Mouse (Mus musculus): Measurements from ENCODE around the gene Eif4ebp2. TPM values are rescaled to one million over a fixed set of nuclear protein-coding genes. Genes with fewer than 3 reads are reported as not detected.

Gene Eif4ebp2
- polyA plus RNA-seq, 1 experiment from 2014 or later: 37.4 TPM

DNA sequence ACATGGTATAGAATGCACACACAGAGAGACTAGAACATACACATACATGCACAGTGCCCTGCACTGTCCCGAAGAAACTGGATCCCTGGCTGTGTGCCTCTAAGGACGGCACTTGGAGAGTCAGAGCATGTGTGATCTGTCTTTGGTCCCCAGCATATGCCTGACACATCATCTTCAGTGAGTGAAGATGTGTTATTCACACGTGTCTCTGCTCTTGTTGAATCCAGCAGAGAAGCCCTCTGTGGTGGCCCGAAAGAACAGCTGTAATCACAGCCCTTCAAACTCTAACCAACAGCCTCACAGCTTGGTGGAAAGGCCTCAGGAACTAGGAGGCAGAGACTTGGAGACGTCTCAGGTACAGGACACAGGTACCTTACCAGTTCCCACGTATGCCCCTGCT is 67.3 kb downstream of the Eif4ebp2 start:
- ATAC-seq (ENCODE audit: low FRiP score) (no peak), DNase-seq (ENCODE audit: low spot score) (no peak)
- Histone ChIP-seq H3K9me3 (ENCODE audit: control insufficient read depth, low read length) (no peaks in the 10 kb centered on the region), H3K27ac (no peak overlapping the region), H3K9ac (no peak overlapping the region), H3K36me3 (replicated peaks; ENCODE audit: control insufficient read depth, insufficient read depth) (no peaks in the 10 kb centered on the region), H3K4me1 (replicated peaks; ENCODE audit: control insufficient read depth, insufficient read depth, low read length) (peaks cover 21% of the 10 kb centered on the region), H3K4me3 (replicated peaks; ENCODE audit: low read length) (no peak overlapping the region), H3K4me2 (replicated peaks) (no peak overlapping the region), H3K27me3 (ENCODE audit: control insufficient read depth, insufficient read depth, low read length) (no peaks in the 10 kb centered on the region)
- WGBS: 77% methylated on average over 6 of the region's 6 CpGs

DNA sequence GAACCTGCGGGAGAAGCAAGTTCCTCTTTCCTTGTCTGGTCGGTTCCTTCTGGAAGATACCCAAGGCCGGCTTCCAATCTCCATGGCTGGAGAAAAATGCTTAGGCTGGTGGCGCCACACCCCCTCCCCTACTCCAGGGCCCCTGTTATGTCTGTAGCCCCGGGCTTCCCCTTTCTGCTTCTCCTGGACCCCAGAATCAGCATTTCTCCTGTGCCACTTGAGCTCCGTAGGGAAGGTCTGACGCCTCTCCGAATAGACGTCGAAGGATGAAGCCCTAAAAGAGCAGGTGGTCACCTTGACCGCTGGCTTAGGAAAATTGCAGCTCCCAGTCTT is 68.8 kb downstream of the Eif4ebp2 start:
- peak overlapping the region; percentile 60 for H3K4me3 ChIP-seq (replicated peaks; ENCODE audit: low read length)
- peak; percentile 25 for ATAC-seq (ENCODE audit: low FRiP score)
- peak overlapping the region; percentile 71 for H3K9ac ChIP-seq
- 2% methylated on average over 11 of the region's 11 CpGs for WGBS
- H3K36me3 ChIP-seq (replicated peaks; ENCODE audit: control insufficient read depth, insufficient read depth): no peaks in the 10 kb centered on the region
- H3K27me3 ChIP-seq (ENCODE audit: control insufficient read depth, insufficient read depth, low read length): no peaks in the 10 kb centered on the region
- peak overlapping the region; percentile 45; the same call in 1 of the 2 replicates for H3K27ac ChIP-seq
- no peak for DNase-seq (ENCODE audit: low spot score)
- no peaks in the 10 kb centered on the region for H3K9me3 ChIP-seq (ENCODE audit: control insufficient read depth, low read length)
- peaks cover 36% of the 10 kb centered on the region for H3K4me1 ChIP-seq (replicated peaks; ENCODE audit: control insufficient read depth, insufficient read depth, low read length)
- peak overlapping the region; percentile 76 for H3K4me2 ChIP-seq (replicated peaks)

DNA sequence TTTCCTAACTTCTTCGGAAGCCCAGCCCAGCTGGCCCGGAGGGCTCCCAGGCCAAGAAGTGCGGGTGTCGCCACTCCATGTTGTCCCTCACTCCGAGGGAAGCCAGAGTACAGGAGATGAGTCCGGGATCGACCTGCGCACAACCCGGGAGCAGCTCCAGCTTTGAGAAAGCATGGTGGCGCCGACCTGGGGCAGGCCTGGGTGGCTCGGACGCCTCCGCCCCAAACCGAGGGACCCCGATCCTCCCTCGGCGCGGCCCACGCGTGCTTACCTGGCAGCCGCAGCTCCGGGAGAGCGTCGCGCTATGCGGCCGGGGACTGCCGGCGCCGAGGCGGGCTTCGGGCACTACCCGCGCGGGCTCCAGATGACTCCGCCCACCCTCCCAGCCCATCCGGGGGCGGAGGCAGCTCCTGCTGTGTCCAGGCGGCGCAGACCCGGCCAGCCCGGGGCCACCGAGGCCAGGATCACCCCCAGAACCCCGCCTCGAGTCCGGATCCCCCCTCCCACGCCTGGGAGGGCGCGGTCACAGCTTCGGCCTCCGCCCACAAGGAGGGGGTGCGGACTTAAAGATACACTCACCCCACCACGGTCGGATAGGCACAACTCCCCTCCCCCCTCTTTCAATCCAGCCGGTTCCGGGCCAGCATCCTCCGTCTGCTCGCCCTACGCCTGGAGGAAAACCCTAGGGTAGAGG is 69.3 kb downstream of the Eif4ebp2 start, which contains the start of gene Pald1:
Gene Pald1, minus strand, starts transcription at position 510 of the 694 bp plus-strand sequence.
- under 1% methylated on average over 53 of the region's 60 CpGs for WGBS
- peaks cover 37% of the 10 kb centered on the region for H3K4me1 ChIP-seq (replicated peaks; ENCODE audit: control insufficient read depth, insufficient read depth, low read length)
- peak within 1 kb of the TSS; percentile 45; the same call in 1 of the 2 replicates for H3K27ac ChIP-seq
- H3K36me3 ChIP-seq (replicated peaks; ENCODE audit: control insufficient read depth, insufficient read depth): no peaks in the 10 kb centered on the region
- DNase-seq (ENCODE audit: low spot score): peak; percentile 73
- H3K9me3 ChIP-seq (ENCODE audit: control insufficient read depth, low read length): no peaks in the 10 kb centered on the region
- peak within 1 kb of the TSS; percentile 76 for H3K4me2 ChIP-seq (replicated peaks)
- peak within 1 kb of the TSS; percentile 71 for H3K9ac ChIP-seq
- ATAC-seq (ENCODE audit: low FRiP score): peak; percentile 85
- peak within 1 kb of the TSS; percentile 60 for H3K4me3 ChIP-seq (replicated peaks; ENCODE audit: low read length)
- no peaks in the 10 kb centered on the region for H3K27me3 ChIP-seq (ENCODE audit: control insufficient read depth, insufficient read depth, low read length)

DNA sequence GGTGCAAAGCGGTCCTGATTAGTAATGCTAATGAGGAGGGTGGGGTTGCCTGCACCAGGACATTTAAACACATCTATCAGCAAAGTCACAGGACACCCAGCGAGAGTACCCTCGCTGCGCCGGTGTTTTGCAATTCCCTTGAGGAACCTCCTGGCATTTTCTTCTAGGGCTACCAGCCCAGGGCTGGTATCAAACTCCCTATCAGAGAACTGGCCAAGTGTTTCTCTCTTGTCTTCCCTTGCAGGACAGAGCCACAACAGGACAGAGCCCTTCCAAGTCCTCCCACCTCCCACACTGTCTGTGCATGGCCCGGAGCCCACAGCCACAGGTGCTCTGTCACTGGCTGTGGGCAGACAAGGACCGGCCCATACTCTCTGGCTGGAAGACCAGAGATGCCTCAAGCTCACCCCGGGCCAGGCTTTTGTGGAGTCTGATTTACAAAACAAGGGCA is 70.2 kb downstream of the Eif4ebp2 start:
- peaks cover 37% of the 10 kb centered on the region for H3K4me1 ChIP-seq (replicated peaks; ENCODE audit: control insufficient read depth, insufficient read depth, low read length)
- no peaks in the 10 kb centered on the region for H3K27me3 ChIP-seq (ENCODE audit: control insufficient read depth, insufficient read depth, low read length)
- peak overlapping the region; percentile 71 for H3K9ac ChIP-seq
- 2% methylated on average over 8 of the region's 8 CpGs for WGBS
- peak; percentile 32; the same call in 1 of the 2 replicates for ATAC-seq (ENCODE audit: low FRiP score)
- H3K9me3 ChIP-seq (ENCODE audit: control insufficient read depth, low read length): no peaks in the 10 kb centered on the region
- H3K4me3 ChIP-seq (replicated peaks; ENCODE audit: low read length): peak overlapping the region; percentile 60
- DNase-seq (ENCODE audit: low spot score): no peak
- peak overlapping the region; percentile 76 for H3K4me2 ChIP-seq (replicated peaks)
- 0 out of 2 replicates have a peak overlapping the region, but pooled peaks have one; percentile 45 for H3K27ac ChIP-seq
- H3K36me3 ChIP-seq (replicated peaks; ENCODE audit: control insufficient read depth, insufficient read depth): no peaks in the 10 kb centered on the region

DNA sequence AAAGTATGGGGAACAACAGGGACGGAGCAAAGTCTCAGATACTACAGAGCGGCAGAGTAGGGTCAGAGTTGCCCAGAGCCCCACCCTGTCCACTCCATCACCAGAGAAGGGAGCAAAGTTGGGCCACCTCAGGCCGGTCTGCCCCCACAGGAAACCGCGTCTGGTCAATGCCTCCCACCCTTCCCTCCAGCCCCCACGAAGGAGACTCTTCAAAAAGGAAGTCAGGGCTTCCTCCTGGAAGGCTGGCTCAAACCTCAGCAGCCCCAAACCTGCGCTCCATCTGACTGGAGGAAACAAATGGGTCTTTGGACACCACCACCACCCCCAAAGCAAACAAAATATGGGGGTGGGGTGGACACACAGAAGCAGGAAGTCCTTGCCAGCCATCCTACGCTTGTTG is 70.6 kb downstream of the Eif4ebp2 start:
- Histone ChIP-seq H3K36me3 (replicated peaks; ENCODE audit: control insufficient read depth, insufficient read depth) (no peaks in the 10 kb centered on the region), H3K27ac (no peak overlapping the region), H3K4me3 (replicated peaks; ENCODE audit: low read length) (peak overlapping the region; percentile 60), H3K9ac (peak overlapping the region; percentile 71; the same call in 1 of the 2 replicates), H3K4me2 (replicated peaks) (peak overlapping the region; percentile 76), H3K4me1 (replicated peaks; ENCODE audit: control insufficient read depth, insufficient read depth, low read length) (peaks cover 37% of the 10 kb centered on the region), H3K27me3 (ENCODE audit: control insufficient read depth, insufficient read depth, low read length) (no peaks in the 10 kb centered on the region), H3K9me3 (ENCODE audit: control insufficient read depth, low read length) (no peaks in the 10 kb centered on the region)
- 11% methylated on average over 8 of the region's 8 CpGs for WGBS
- ATAC-seq (ENCODE audit: low FRiP score) (no peak), DNase-seq (ENCODE audit: low spot score) (no peak)

DNA sequence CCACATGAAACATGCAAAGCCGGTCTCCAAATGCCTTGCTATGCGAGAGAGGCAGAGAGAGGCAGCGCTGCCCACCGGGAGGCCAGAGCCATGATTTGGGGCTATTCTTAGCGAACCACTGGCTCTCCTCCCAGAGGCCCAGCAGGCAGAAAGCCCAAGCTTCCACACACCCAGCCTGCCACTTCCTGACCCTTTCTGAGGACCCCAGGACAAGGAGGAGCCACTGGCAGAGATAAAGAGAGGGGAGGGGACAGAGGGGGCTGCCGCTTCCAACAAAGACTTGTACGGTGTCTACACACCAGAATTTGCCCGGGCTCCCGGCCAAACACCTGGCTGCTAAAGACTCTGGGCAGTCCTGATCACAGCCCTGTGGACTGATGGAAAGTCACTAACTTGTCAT is 72.3 kb downstream of the Eif4ebp2 start:
- Histone ChIP-seq H3K9me3 (ENCODE audit: control insufficient read depth, low read length) (no peaks in the 10 kb centered on the region), H3K36me3 (replicated peaks; ENCODE audit: control insufficient read depth, insufficient read depth) (no peaks in the 10 kb centered on the region), H3K4me2 (replicated peaks) (peak overlapping the region; percentile 76), H3K4me3 (replicated peaks; ENCODE audit: low read length) (peak overlapping the region; percentile 60; the same call in 1 of the 2 replicates), H3K27me3 (ENCODE audit: control insufficient read depth, insufficient read depth, low read length) (no peaks in the 10 kb centered on the region), H3K4me1 (replicated peaks; ENCODE audit: control insufficient read depth, insufficient read depth, low read length) (peaks cover 37% of the 10 kb centered on the region), H3K9ac (peak overlapping the region; percentile 24), H3K27ac (0 out of 2 replicates have a peak overlapping the region, but pooled peaks have one; percentile 9)
- no peak for DNase-seq (ENCODE audit: low spot score)
- no peak for ATAC-seq (ENCODE audit: low FRiP score)
- WGBS: 3% methylated on average over 9 of the region's 9 CpGs

DNA sequence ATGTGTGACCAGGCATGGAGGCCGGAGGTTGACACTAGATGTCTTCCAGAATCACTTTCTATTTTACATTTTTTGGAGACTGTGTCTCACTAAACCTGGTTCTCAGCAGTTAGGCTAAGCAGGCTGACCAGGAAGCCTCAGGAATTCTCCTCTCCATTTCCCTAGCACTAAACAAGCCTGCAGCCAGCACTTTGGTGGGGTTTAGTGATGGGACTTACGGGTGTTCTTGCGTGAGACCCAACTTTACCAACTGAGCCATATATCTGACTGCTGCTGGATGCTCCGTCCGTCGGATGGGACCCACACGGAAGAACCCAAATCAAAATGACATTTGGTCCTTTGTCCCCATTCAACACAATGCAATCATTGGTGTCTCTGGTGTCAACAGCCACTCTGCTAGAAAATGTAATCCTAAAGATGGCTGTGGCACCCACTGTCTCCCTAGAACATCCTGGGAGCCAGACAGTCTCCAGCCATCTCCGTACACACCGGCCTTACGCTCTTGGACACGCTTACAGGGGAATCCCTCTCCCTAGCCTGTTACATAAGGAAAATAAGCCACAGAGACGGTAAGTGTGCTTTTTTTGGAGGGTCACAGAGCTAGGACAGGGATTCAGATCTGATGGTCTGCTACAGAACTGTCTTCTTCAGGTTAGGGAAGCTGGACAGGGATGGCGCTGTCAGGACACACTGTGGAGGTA is 73.0 kb downstream of the Eif4ebp2 start:
- Histone ChIP-seq H3K4me2 (replicated peaks) (peak overlapping the region; percentile 76), H3K9me3 (ENCODE audit: control insufficient read depth, low read length) (no peaks in the 10 kb centered on the region), H3K27me3 (ENCODE audit: control insufficient read depth, insufficient read depth, low read length) (no peaks in the 10 kb centered on the region), H3K27ac (0 out of 2 replicates have a peak overlapping the region, but pooled peaks have one; percentile 4), H3K4me3 (replicated peaks; ENCODE audit: low read length) (0 out of 2 replicates have a peak overlapping the region, but pooled peaks have one; percentile 60), H3K36me3 (replicated peaks; ENCODE audit: control insufficient read depth, insufficient read depth) (no peaks in the 10 kb centered on the region), H3K9ac (0 out of 2 replicates have a peak overlapping the region, but pooled peaks have one; percentile 24), H3K4me1 (replicated peaks; ENCODE audit: control insufficient read depth, insufficient read depth, low read length) (peaks cover 37% of the 10 kb centered on the region)
- ATAC-seq (ENCODE audit: low FRiP score) (no peak), DNase-seq (ENCODE audit: low spot score) (no peak)
- 86% methylated on average over 13 of the region's 13 CpGs for WGBS

DNA sequence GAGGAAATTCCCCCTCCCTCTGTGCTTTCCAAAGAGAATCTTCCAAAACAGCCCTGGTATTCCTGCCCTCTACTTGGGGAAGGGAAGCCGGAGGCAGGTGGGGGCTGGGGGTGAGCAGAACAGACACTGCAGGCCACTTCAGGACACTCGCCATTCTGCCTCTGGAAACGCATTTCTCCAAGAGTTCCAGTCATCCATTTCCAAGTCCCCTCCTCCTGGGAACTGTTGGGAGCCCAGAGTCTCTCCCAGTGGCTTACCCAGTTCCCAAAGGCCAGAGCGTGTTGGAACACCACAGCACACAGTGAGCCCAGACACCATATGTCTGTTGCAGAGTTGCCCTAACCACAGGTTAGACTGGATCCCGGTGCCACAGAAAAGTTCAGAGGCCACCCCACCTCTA is 73.8 kb downstream of the Eif4ebp2 start:
- Histone ChIP-seq H3K9me3 (ENCODE audit: control insufficient read depth, low read length) (no peaks in the 10 kb centered on the region), H3K9ac (no peak overlapping the region), H3K4me2 (replicated peaks) (no peak overlapping the region), H3K4me3 (replicated peaks; ENCODE audit: low read length) (no peak overlapping the region), H3K4me1 (replicated peaks; ENCODE audit: control insufficient read depth, insufficient read depth, low read length) (peaks cover 31% of the 10 kb centered on the region), H3K27ac (no peak overlapping the region), H3K36me3 (replicated peaks; ENCODE audit: control insufficient read depth, insufficient read depth) (no peaks in the 10 kb centered on the region), H3K27me3 (ENCODE audit: control insufficient read depth, insufficient read depth, low read length) (no peaks in the 10 kb centered on the region)
- ATAC-seq (ENCODE audit: low FRiP score) (no peak), DNase-seq (ENCODE audit: low spot score) (no peak)
- 88% methylated on average over 5 of the region's 5 CpGs for WGBS
